Mouse (Mus musculus): ENCODE data around the gene Il17rb. TPM values are rescaled to one million over a fixed set of nuclear protein-coding genes. Genes with fewer than 3 reads are reported as not detected.

Gene Il17rb
- polyA plus RNA-seq, 1 experiment: not detected

DNA sequence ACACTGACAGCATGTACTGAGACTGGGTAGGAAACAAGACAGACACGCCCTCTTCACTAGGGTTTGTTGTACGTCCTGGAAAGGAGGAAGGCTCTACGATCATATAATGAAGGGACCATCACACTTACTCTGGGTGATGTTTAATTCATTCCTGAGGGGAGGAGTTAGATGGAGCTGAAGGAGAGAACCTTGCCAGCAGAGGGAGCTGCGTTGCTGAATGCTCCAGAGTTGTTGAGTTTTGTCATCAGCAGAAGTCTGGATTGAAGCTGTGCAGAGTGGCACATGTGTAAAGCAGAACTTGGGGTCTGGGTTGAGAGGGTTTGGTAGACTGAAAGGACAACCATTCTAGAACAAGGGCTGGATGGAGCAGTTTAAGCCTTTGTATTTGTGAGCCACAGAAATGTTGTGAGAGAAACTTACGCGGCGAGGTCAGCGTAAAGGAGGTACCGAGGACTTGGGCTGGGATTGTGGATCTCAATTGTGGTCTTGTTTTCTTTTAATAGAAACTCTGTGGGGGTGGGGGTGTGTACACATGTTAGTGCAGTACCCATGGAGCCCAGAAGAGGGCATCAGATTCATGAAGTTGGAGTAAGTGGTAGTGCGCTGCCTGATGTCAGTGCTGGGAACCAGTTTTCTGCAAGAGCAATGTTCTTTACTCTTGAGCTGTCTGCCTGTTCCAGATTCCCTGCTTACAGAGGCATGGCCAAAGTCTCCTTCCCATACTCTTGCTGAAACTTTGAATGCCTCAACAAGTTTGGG lies 28.1 kb downstream of the Il17rb start:
- Histone ChIP-seq H3K36me3 (ENCODE audit: control insufficient read depth, insufficient read depth, low read length, poor library complexity, severe bottlenecking) (peaks cover 26% of the 10 kb centered on the region), H3K27ac (ENCODE audit: insufficient read depth, low read length) (no peak overlapping the region), H3K9me3 (replicated peaks; ENCODE audit: control insufficient read depth, insufficient read depth, low read length, poor library complexity, severe bottlenecking) (no peaks in the 10 kb centered on the region; the same call in 1 of the 2 replicates), H3K4me1 (ENCODE audit: control insufficient read depth, insufficient read depth, low read length) (no peaks in the 10 kb centered on the region), H3K9ac (ENCODE audit: low read depth, poor library complexity, severe bottlenecking) (no peak overlapping the region), H3K27me3 (ENCODE audit: control insufficient read depth, insufficient read depth, low read length, poor library complexity, severe bottlenecking) (no peaks in the 10 kb centered on the region), H3K4me3 (ENCODE audit: low read depth, low read length) (no peak overlapping the region)
- TF ChIP-seq EP300 (IDR thresholded peaks at IDR 0.05; ENCODE audit: insufficient read depth, low read depth, low read length): no peak
- no peak for TF ChIP-seq POLR2A (IDR thresholded peaks at IDR 0.05; ENCODE audit: insufficient read depth, low read length)
- TF ChIP-seq CTCF (IDR thresholded peaks at IDR 0.05; ENCODE audit: low read depth, low read length): peak; percentile 34

GRCm38 (mm10) chr14:29978254-29979204 lies 30.2 kb downstream of the Il17rb start, which contains the start of gene Actr8:
Actr8 (plus strand) TSS chr14:29978337.
- Histone ChIP-seq H3K9me3 (replicated peaks; ENCODE audit: control insufficient read depth, insufficient read depth, low read length, poor library complexity, severe bottlenecking) (no peaks in the 10 kb centered on the region; the same call in 1 of the 2 replicates), H3K36me3 (ENCODE audit: control insufficient read depth, insufficient read depth, low read length, poor library complexity, severe bottlenecking) (peaks cover 11% of the 10 kb centered on the region), H3K4me1 (ENCODE audit: control insufficient read depth, insufficient read depth, low read length) (no peaks in the 10 kb centered on the region), H3K27me3 (ENCODE audit: control insufficient read depth, insufficient read depth, low read length, poor library complexity, severe bottlenecking) (no peaks in the 10 kb centered on the region), H3K4me3 (ENCODE audit: low read depth, low read length) (peak within 1 kb of the TSS; percentile 83), H3K27ac (ENCODE audit: insufficient read depth, low read length) (0 out of 2 replicates have a peak within 1 kb of the TSS, but pooled peaks have one; percentile 12), H3K9ac (ENCODE audit: low read depth, poor library complexity, severe bottlenecking) (peak within 1 kb of the TSS; percentile 62)
- peak; percentile 8 for TF ChIP-seq POLR2A (IDR thresholded peaks at IDR 0.05; ENCODE audit: insufficient read depth, low read length)
- no peak for TF ChIP-seq EP300 (IDR thresholded peaks at IDR 0.05; ENCODE audit: insufficient read depth, low read depth, low read length)

DNA sequence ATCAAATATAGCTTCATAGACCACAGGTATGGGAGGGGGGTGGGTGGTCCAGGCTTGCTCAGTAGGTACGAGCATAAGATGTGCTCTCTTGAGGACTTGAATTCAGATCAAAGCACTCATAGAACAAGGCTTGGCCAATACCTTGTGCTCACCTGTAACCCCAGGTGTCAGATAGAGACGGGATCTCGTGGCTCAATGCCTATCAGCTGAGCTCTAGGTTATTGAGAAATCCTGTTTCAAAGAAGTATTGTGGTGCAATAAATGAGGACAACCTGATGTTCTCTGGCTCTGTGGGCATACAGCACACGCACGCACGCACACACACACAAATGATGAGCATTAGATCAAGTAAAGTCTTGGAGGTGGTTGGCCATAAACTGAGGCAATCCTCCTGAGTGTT lies 31.8 kb downstream of the Il17rb start:
- no peaks in the 10 kb centered on the region for H3K27me3 ChIP-seq (ENCODE audit: control insufficient read depth, insufficient read depth, low read length, poor library complexity, severe bottlenecking)
- H3K27ac ChIP-seq (ENCODE audit: insufficient read depth, low read length): no peak overlapping the region
- H3K36me3 ChIP-seq (ENCODE audit: control insufficient read depth, insufficient read depth, low read length, poor library complexity, severe bottlenecking): peaks cover 9% of the 10 kb centered on the region
- H3K9ac ChIP-seq (ENCODE audit: low read depth, poor library complexity, severe bottlenecking): no peak overlapping the region
- no peak overlapping the region for H3K4me3 ChIP-seq (ENCODE audit: low read depth, low read length)
- no peaks in the 10 kb centered on the region; the same call in 1 of the 2 replicates for H3K9me3 ChIP-seq (replicated peaks; ENCODE audit: control insufficient read depth, insufficient read depth, low read length, poor library complexity, severe bottlenecking)
- TF ChIP-seq CTCF (IDR thresholded peaks at IDR 0.05; ENCODE audit: low read depth, low read length): no peak
- H3K4me1 ChIP-seq (ENCODE audit: control insufficient read depth, insufficient read depth, low read length): no peaks in the 10 kb centered on the region

DNA sequence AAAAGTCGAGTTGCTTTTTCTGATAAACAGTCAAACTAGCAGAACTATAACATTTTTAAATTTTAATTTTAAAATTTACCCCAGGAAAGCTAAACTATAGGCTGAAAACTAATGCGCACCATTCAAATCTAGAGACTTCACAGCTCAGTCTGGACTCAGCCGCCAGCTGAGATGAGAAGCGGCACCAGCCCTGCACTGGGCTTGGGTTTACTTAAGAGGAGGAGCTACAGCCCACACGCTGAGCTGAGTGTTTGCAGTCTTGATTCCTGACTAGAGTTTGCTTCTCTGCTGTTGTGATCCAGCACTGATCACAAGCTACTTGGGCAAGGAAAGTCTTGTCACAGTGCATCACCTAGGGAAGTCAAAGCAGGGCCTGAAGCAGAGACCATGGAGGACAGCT lies 36.7 kb downstream of the Il17rb start:
- Histone ChIP-seq H3K27me3 (ENCODE audit: control insufficient read depth, insufficient read depth, low read length, poor library complexity, severe bottlenecking) (no peaks in the 10 kb centered on the region), H3K4me1 (ENCODE audit: control insufficient read depth, insufficient read depth, low read length) (no peaks in the 10 kb centered on the region), H3K9ac (ENCODE audit: low read depth, poor library complexity, severe bottlenecking) (no peak overlapping the region), H3K4me3 (ENCODE audit: low read depth, low read length) (no peak overlapping the region), H3K27ac (ENCODE audit: insufficient read depth, low read length) (no peak overlapping the region), H3K36me3 (ENCODE audit: control insufficient read depth, insufficient read depth, low read length, poor library complexity, severe bottlenecking) (peaks cover 11% of the 10 kb centered on the region), H3K9me3 (replicated peaks; ENCODE audit: control insufficient read depth, insufficient read depth, low read length, poor library complexity, severe bottlenecking) (no peaks in the 10 kb centered on the region)
- TF ChIP-seq CTCF (IDR thresholded peaks at IDR 0.05; ENCODE audit: low read depth, low read length): no peak
- no peak for TF ChIP-seq POLR2A (IDR thresholded peaks at IDR 0.05; ENCODE audit: insufficient read depth, low read length)
- no peak for TF ChIP-seq EP300 (IDR thresholded peaks at IDR 0.05; ENCODE audit: insufficient read depth, low read depth, low read length)

GRCm38 (mm10) chr14:29971446-29971845 lies 37.2 kb downstream of the Il17rb start:
- Histone ChIP-seq H3K4me1 (ENCODE audit: control insufficient read depth, insufficient read depth, low read length) (no peaks in the 10 kb centered on the region), H3K36me3 (ENCODE audit: control insufficient read depth, insufficient read depth, low read length, poor library complexity, severe bottlenecking) (peaks cover 11% of the 10 kb centered on the region), H3K4me3 (ENCODE audit: low read depth, low read length) (no peak overlapping the region), H3K9ac (ENCODE audit: low read depth, poor library complexity, severe bottlenecking) (no peak overlapping the region), H3K27me3 (ENCODE audit: control insufficient read depth, insufficient read depth, low read length, poor library complexity, severe bottlenecking) (no peaks in the 10 kb centered on the region), H3K9me3 (replicated peaks; ENCODE audit: control insufficient read depth, insufficient read depth, low read length, poor library complexity, severe bottlenecking) (no peaks in the 10 kb centered on the region), H3K27ac (ENCODE audit: insufficient read depth, low read length) (no peak overlapping the region)
- no peak for TF ChIP-seq CTCF (IDR thresholded peaks at IDR 0.05; ENCODE audit: low read depth, low read length)
- TF ChIP-seq EP300 (IDR thresholded peaks at IDR 0.05; ENCODE audit: insufficient read depth, low read depth, low read length): no peak
- TF ChIP-seq POLR2A (IDR thresholded peaks at IDR 0.05; ENCODE audit: insufficient read depth, low read length): no peak
